Mouse (Mus musculus): ENCODE measurements around the gene Dppa1.

Gene Dppa1

DNA sequence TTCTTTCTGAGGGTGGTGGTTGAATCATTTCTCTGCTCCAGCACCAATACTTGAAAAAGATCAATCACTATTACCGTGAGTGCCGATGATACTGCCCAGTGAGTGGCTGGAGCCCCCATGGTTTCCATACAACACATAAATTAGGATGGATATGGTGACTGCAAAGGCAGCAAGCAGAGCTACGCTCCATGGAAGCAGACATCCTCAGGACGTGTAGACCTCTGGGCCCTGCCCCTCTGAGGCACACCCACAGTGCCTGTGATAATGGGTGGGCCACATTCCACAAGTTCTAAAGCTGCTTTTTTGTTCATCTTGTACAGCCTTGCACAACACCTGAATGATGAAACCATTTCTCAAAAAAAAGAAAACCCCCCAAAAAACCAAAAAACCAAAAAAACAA is 68.0 kb downstream of the Dppa1 start:
- in situ Hi-C loops (cut with MboI, MseI): no loop called here

Data from T-helper 1 cell (primary cell).